Mouse (Mus musculus) mouse trophoblast stem cell (cell line): Measurements from ENCODE around the gene Vps39.

Experiments
- in situ Hi-C, 2 experiments: fragments of 300-500 bp; cut with MseI, MboI; formaldehyde crosslinking; loops; 2 replicates in 1 of 2; 3 replicates in 1 of 2; pipeline ENCODE4 v1.15.1; 2025

Vps39 gene

GRCm38 (mm10) chr2:120299866-120300265, 53.1 kb downstream of the Vps39 start:
- in situ Hi-C loops, result no loop called here

- in situ Hi-C loops, result no loop called here
Measured at GRCm38 (mm10) chr2:120296160-120296559, 56.8 kb downstream of the Vps39 start.

- in situ Hi-C loops, result no loop called here
Measured at GRCm38 (mm10) chr2:120291471-120292078, 61.4 kb downstream of the Vps39 start.

- in situ Hi-C loops, result no loop called here
Measured at GRCm38 (mm10) chr2:120288995-120289394, 63.9 kb downstream of the Vps39 start, which contains the start of gene Pla2g4d. Gene Pla2g4d, minus strand, starts transcription at chr2:120289197.

GRCm38 (mm10) chr2:120288401-120288800, 64.5 kb downstream of the Vps39 start:
- in situ Hi-C loops, result no loop called here

- in situ Hi-C loops, result no loop called here
Measured at GRCm38 (mm10) chr2:120285639-120286038, 67.3 kb downstream of the Vps39 start.

- in situ Hi-C loops, result no loop called here
Measured at GRCm38 (mm10) chr2:120284705-120285104, 68.2 kb downstream of the Vps39 start.

- in situ Hi-C loops, result no loop called here
Measured at GRCm38 (mm10) chr2:120284094-120284493, 68.8 kb downstream of the Vps39 start.

- in situ Hi-C loops, result no loop called here
Measured at GRCm38 (mm10) chr2:120283550-120283949, 69.4 kb downstream of the Vps39 start.

GRCm38 (mm10) chr2:120281221-120281620, 71.7 kb downstream of the Vps39 start:
- in situ Hi-C loops, result no loop called here

GRCm38 (mm10) chr2:120279961-120280360, 73.0 kb downstream of the Vps39 start:
- in situ Hi-C loops, result loop anchor here in 1 of 2 experiments (5.0 kb wide), 1 partner anchor 93 kb away; no protein-coding TSS in a partner anchor

GRCm38 (mm10) chr2:120276951-120277350, 76.0 kb downstream of the Vps39 start:
- in situ Hi-C loops, result loop anchor here in 1 of 2 experiments (5.0 kb wide), 1 partner anchor 90 kb away; no protein-coding TSS in a partner anchor

GRCm38 (mm10) chr2:120268635-120269034, 84.3 kb downstream of the Vps39 start:
- in situ Hi-C loops, result loop anchor here (10.0 kb wide), 1 partner anchor 94 kb away; no protein-coding TSS in a partner anchor
